Mouse (Mus musculus) lung, postnatal 0 days (tissue): ENCODE measurements at regions not wholly inside any gene's neighbourhood (a gene's known extent, or its start where the extent isn't known, plus 50 kb on each side); places are given as distances from the start of the nearest gene placed in this dataset.

ENCODE experiments used
- ATAC-seq: fragments of 200-750 bp; cut with Nextera tagmentation; 2 replicates; pipeline ENCODE4 v1.8.0; 2017; ENCODE audit warnings: moderate library complexity
- DNase-seq: peaks from one replicate; pipeline ENCODE4 v3.0.0-alpha.2; 2016; ENCODE audit warnings: low spot score
- H3K27ac ChIP-seq: fragments of 300-500 bp; sonication (generic); 2 replicates; pipeline ENCODE4 v1.5.1; 2014; ENCODE audit warnings: antibody characterized with exemption, mild to moderate bottlenecking, low read length, mixed read lengths
- H3K27me3 ChIP-seq: fragments of 300-500 bp; sonication (generic); replicated peaks from 2 replicates; pipeline ENCODE4 v1.6.1; 2014; ENCODE audit warnings: low read length, mixed read lengths; ENCODE audit not compliant: insufficient read depth
- H3K36me3 ChIP-seq: fragments of 300-500 bp; sonication (generic); 2 replicates; pipeline ENCODE4 v1.6.1; 2014; ENCODE audit warnings: low read length, mixed read lengths; ENCODE audit not compliant: insufficient read depth
- H3K4me1 ChIP-seq: fragments of 300-500 bp; sonication (generic); 2 replicates; pipeline ENCODE4 v1.6.1; 2014; ENCODE audit warnings: antibody characterized with exemption, low read depth, low read length, mixed read lengths; ENCODE audit not compliant: insufficient read depth
- H3K4me2 ChIP-seq: fragments of 300-500 bp; sonication (generic); replicated peaks from 2 replicates; pipeline ENCODE4 v1.6.1; 2014; ENCODE audit warnings: low read depth, mild to moderate bottlenecking, low read length, moderate library complexity, mixed read lengths
- H3K4me3 ChIP-seq: fragments of 300-500 bp; sonication (generic); 2 replicates; pipeline ENCODE4 v1.5.1; 2014; ENCODE audit warnings: low read depth, low read length
- H3K9ac ChIP-seq: fragments of 300-500 bp; sonication (generic); replicated peaks from 2 replicates; pipeline ENCODE4 v1.6.1; 2014; ENCODE audit warnings: low read depth, mild to moderate bottlenecking
- H3K9me3 ChIP-seq: fragments of 300-500 bp; sonication (generic); 2 replicates; pipeline ENCODE4 v1.6.1; 2016; ENCODE audit warnings: low read length, mixed read lengths
- CTCF ChIP-seq: IDR thresholded peaks from 2 replicates; pipeline ENCODE4 v1.5.1; 2016; ENCODE audit warnings: antibody characterized with exemption, mild to moderate bottlenecking
- EP300 ChIP-seq: IDR thresholded peaks from 2 replicates; pipeline ENCODE4 v1.6.1; 2016; ENCODE audit warnings: antibody characterized with exemption, mild to moderate bottlenecking, control low read depth
- WGBS: fragments of 180-500 bp; shearing (Covaris S2); extraction: QIAGEN DNeasy Blood & Tissue Kit; methylation state at CpG from one replicate; pipeline ENCODE4 v1.1.7; 2014; 5-methylcytosine and 5-hydroxymethylcytosine counted together

DNA sequence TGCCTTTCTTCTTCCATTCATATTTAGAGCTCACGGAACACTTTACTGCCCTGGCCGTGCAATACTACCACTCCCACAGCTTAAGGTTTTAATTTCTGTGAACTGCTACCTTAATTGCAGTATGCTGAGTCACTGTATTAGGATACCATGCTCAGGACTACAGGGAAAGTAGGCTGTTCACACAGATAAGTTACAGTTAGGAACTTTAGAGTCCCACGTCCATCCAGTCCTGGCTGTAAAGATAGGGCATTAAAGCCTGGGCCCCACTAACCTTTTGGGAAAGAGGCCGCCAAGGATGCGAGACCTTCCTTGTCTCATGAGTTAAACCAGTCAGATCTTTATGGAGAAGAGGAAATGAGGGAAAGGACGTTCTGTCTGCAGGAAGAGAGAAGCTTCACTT lies 574.6 kb downstream of the Stpg2 start:
- H3K27me3 ChIP-seq: no peaks in the 10 kb centered on the region
- ATAC-seq (no peak), DNase-seq (no peak)
- TF ChIP-seq CTCF: no peak
- TF ChIP-seq EP300: no peak
- H3K4me1 ChIP-seq: no peaks in the 10 kb centered on the region
- H3K4me2 ChIP-seq: no peak overlapping the region
- no peaks in the 10 kb centered on the region for H3K9me3 ChIP-seq
- no peaks in the 10 kb centered on the region for H3K36me3 ChIP-seq
- no peak overlapping the region for H3K9ac ChIP-seq
- no peak overlapping the region for H3K4me3 ChIP-seq
- 67% methylated on average over 6 of the region's 6 CpGs for WGBS
- no peak overlapping the region for H3K27ac ChIP-seq

DNA sequence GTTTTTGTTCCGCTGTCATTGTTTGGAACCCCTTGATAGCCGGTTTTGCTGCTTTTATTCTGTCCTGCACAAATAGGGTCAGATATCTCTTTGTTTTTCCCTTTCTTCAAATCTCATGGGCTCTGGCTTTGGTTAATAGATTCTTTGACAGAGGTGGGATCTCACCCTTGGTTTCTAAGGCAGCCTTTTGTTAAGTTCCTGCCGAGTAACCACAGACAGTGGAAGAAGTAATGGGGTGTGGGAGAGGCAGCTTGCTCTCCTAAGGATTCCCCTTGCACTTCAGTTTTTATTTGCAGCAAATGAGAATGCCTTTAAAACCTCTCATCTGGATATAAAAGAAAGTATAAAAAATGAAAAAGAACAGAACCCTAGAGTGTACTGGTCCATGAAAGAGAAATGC lies 577.9 kb downstream of the Stpg2 start:
- ATAC-seq: no peak
- Histone ChIP-seq H3K9me3 (no peaks in the 10 kb centered on the region), H3K36me3 (no peaks in the 10 kb centered on the region), H3K9ac (no peak overlapping the region), H3K4me3 (no peak overlapping the region), H3K27ac (no peak overlapping the region), H3K4me2 (no peak overlapping the region), H3K4me1 (no peaks in the 10 kb centered on the region), H3K27me3 (no peaks in the 10 kb centered on the region)
- 73% methylated on average over 3 of the region's 3 CpGs for WGBS
- TF ChIP-seq CTCF (no peak), EP300 (no peak)
- DNase-seq: no peak

DNA sequence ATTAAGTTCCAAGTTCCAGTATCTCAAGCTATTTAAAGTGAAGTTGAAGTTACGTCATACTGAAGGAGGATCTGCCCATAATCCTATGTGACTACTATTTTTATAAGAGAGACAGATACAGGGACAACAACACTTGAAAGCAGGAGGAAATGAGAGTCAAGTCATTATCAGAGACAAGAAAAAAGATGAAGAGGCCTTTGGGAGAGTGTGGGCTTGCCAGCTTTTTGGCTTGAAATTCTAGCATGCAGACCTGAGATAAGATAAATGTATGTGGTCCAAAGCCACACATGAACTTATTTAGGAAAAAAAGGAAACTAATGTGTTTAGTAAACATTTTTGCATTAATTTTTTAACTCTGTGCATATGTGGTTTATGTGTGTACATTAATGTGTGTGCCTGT lies 581.0 kb downstream of the Stpg2 start:
- no peaks in the 10 kb centered on the region for H3K27me3 ChIP-seq
- no peak overlapping the region for H3K9ac ChIP-seq
- H3K9me3 ChIP-seq: no peaks in the 10 kb centered on the region
- 62% methylated on average over 1 of the region's 1 CpGs for WGBS
- no peaks in the 10 kb centered on the region for H3K36me3 ChIP-seq
- H3K4me2 ChIP-seq: no peak overlapping the region
- no peak for ATAC-seq
- H3K4me3 ChIP-seq: no peak overlapping the region
- H3K27ac ChIP-seq: no peak overlapping the region
- DNase-seq: no peak
- TF ChIP-seq EP300 (no peak), CTCF (no peak)
- H3K4me1 ChIP-seq: no peaks in the 10 kb centered on the region

DNA sequence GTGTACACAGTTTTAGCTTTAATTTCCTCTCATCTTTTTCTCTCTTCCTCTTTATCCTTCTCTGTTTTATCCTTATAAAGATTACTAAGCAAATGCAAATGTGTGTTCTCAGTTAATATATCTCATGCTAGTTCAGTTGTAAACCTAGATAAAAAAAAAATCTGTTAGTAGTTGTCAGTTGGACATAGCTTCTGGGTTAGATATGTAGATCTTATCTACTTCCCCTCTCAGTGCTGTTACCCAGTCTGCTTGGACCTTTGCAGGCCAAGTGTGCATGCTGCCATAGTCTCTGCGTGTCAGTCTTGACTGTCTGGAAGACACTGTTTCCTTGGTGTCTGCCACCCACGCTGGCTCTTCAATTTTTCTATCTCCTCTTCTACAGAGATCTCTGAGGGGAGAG lies 583.4 kb downstream of the Stpg2 start:
- no peak overlapping the region for H3K4me2 ChIP-seq
- no peaks in the 10 kb centered on the region for H3K4me1 ChIP-seq
- no peak overlapping the region for H3K9ac ChIP-seq
- no peaks in the 10 kb centered on the region for H3K27me3 ChIP-seq
- no peak overlapping the region for H3K27ac ChIP-seq
- H3K9me3 ChIP-seq: no peaks in the 10 kb centered on the region
- DNase-seq: no peak
- 62% methylated on average over 2 of the region's 2 CpGs for WGBS
- no peak overlapping the region for H3K4me3 ChIP-seq
- TF ChIP-seq CTCF (no peak), EP300 (no peak)
- ATAC-seq: no peak
- no peaks in the 10 kb centered on the region for H3K36me3 ChIP-seq

DNA sequence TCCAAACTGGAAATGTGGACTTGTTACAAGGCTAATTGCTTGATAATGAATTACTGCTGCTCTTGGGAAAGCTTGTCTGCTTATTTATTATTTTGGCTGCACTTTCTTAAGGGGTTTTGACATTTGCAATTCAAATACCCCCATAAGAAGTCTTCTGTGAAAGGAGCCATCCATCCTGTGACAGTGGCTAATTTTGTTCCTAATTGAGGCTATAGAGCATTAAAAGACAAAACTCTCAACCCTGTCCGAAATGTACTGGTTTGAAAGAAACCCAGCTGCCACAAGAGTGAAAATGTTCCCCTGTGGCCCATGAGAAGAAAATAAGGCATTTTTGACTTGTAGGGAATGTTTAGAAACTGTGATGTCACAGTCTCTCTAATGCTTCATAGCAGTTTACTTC lies 591.2 kb downstream of the Stpg2 start:
- no peaks in the 10 kb centered on the region for H3K9me3 ChIP-seq
- no peak for TF ChIP-seq EP300
- no peak overlapping the region for H3K27ac ChIP-seq
- no peaks in the 10 kb centered on the region for H3K36me3 ChIP-seq
- DNase-seq: no peak
- 62% methylated on average over 1 of the region's 1 CpGs for WGBS
- H3K4me2 ChIP-seq: no peak overlapping the region
- no peak overlapping the region for H3K9ac ChIP-seq
- no peak overlapping the region for H3K4me3 ChIP-seq
- no peaks in the 10 kb centered on the region for H3K4me1 ChIP-seq
- H3K27me3 ChIP-seq: no peaks in the 10 kb centered on the region
- no peak for ATAC-seq

DNA sequence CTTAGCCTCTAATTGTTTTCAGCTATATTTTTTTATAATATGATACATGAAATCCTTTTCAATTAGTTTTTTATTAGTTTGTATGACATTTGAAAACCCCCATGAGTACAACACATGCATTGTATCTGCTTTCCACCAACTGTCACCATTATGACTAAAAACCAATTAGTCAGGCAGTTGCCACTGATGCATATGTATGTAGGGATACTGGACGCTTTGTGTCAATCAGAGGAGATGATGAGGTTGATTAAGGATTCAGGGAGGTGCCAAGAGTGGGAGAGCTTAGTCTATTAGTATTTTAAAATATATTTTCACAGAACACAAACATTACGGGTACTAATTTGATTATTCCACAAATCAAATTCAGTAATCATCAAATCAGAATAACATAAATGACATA lies 593.6 kb downstream of the Stpg2 start:
- no peak overlapping the region for H3K4me2 ChIP-seq
- no peaks in the 10 kb centered on the region for H3K27me3 ChIP-seq
- H3K36me3 ChIP-seq: no peaks in the 10 kb centered on the region
- TF ChIP-seq EP300: no peak
- no peak for TF ChIP-seq CTCF
- no peak overlapping the region for H3K9ac ChIP-seq
- no peaks in the 10 kb centered on the region for H3K9me3 ChIP-seq
- H3K4me1 ChIP-seq: no peaks in the 10 kb centered on the region
- no peak overlapping the region for H3K4me3 ChIP-seq
- no peak overlapping the region for H3K27ac ChIP-seq
- WGBS: 85% methylated on average over 2 of the region's 2 CpGs
- DNase-seq (no peak), ATAC-seq (no peak)
